ENCODE assay signal across 17 mouse cellular contexts in the genomic region with DNA sequence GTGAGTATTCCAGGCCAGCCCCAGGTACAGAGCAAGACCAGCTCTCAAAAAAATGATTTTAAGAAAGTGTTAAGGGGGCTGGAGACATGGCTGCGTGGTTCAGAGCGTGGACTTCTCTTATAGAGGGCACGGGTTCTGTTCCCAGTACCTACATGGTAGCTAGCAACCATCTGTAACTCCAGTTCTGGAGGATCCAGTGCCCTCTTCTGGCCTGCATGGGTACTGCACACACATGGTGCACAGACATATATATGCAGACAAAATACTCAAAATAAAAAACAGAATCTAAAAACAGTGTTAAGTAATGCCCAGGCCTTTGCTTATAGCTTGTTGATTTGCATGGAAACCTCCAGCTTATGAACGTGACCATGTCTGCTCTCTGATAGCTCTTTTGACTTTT. TPM values are rescaled to one million over a fixed set of nuclear protein-coding genes. Genes with fewer than 3 reads are reported as not detected.
DNase-seq lines count a peak whose midpoint lies in the region; ATAC-seq and TF ChIP-seq lines count a peak whose summit lies in the region.
"Had no signal": no experiment of that assay in that cellular context is flagged by ENCODE, and none has a peak within 500 bp of the region (broad histone marks: within the 10 kb centered on the region; RNA-seq: fewer than 3 reads in every experiment).

No protein-coding gene starts in this region.

- intact Hi-C loops in heart, postnatal 25 days (cut with DNase I) = no loop called here

- TF ChIP-seq CTCF in spleen, adult 2 months (IDR thresholded peaks at IDR 0.05; ENCODE audit: extremely low read depth, insufficient read depth, insufficient read length, insufficient replicate concordance) = no peak
- TF ChIP-seq CTCF in G1E (IDR thresholded peaks at IDR 0.05; ENCODE audit: low read depth, low read length) = no peak
- peak; percentile 35 for TF ChIP-seq CTCF in stomach, postnatal 0 days (IDR thresholded peaks at IDR 0.05; ENCODE audit: low read depth)

- 98% methylated on average over 4 of the region's 4 CpGs for WGBS in heart, embryonic 10.5 days
- 86% methylated on average over 4 of the region's 4 CpGs for WGBS in spleen, adult 2 months
- 95% methylated on average over 4 of the region's 4 CpGs for WGBS in stomach, postnatal 0 days

- no peak overlapping the region for H3K27ac ChIP-seq in heart, embryonic 10.5 days
- peak overlapping the region; percentile 35; the same call in 1 of the 2 replicates for H3K27ac ChIP-seq in spleen, adult 2 months (ENCODE audit: insufficient read depth, low read length)
- H3K27ac ChIP-seq in stomach, postnatal 0 days (replicated peaks) = no peak overlapping the region
- H3K27ac ChIP-seq: embryonic facial prominence, embryonic 12.5 days; forebrain, embryonic 10.5 days; limb, embryonic 12.5 days had no signal

- H3K4me2 ChIP-seq in stomach, postnatal 0 days (replicated peaks; ENCODE audit: low read depth) = no peak overlapping the region
- H3K4me2 ChIP-seq: embryonic facial prominence, embryonic 12.5 days; heart, embryonic 11.5 days; limb, embryonic 12.5 days had no signal

- H3K4me1 ChIP-seq in heart, embryonic 10.5 days = peaks cover 16% of the 10 kb centered on the region
- H3K4me1 ChIP-seq in spleen, adult 2 months (ENCODE audit: control insufficient read depth, insufficient read depth, insufficient read length) = peaks cover 14% of the 10 kb centered on the region; the same call in 1 of the 2 replicates
- peaks cover 55% of the 10 kb centered on the region for H3K4me1 ChIP-seq in G1E (ENCODE audit: insufficient read depth, low read depth, low read length)
- no peaks in the 10 kb centered on the region for H3K4me1 ChIP-seq in stomach, postnatal 0 days (replicated peaks; ENCODE audit: control insufficient read depth, insufficient read depth)
- H3K4me1 ChIP-seq: embryonic facial prominence, embryonic 12.5 days; forebrain, embryonic 10.5 days; limb, embryonic 12.5 days had no signal

- H3K9me3 ChIP-seq in heart, embryonic 10.5 days = peaks cover 6% of the 10 kb centered on the region; the same call in 1 of the 2 replicates
- H3K9me3 ChIP-seq in G1E (replicated peaks) = peaks cover 16% of the 10 kb centered on the region
- no peaks in the 10 kb centered on the region for H3K9me3 ChIP-seq in stomach, postnatal 0 days (ENCODE audit: control insufficient read depth, low read length)
- H3K9me3 ChIP-seq: embryonic facial prominence, embryonic 12.5 days had no signal

- H3K9ac ChIP-seq in stomach, postnatal 0 days (ENCODE audit: low read length) = no peak overlapping the region
- H3K9ac ChIP-seq: embryonic facial prominence, embryonic 12.5 days; limb, embryonic 12.5 days had no signal

- peak; percentile 66 for DNase-seq in heart, embryonic 10.5 days (ENCODE audit: low spot score)
- DNase-seq in heart, postnatal 25 days (ENCODE audit: low spot score) = no peak
- DNase-seq in spleen, adult 2 months (ENCODE audit: low read depth in 1 of 2, low spot score in 2 of 2) = no peak
- DNase-seq in spleen, postnatal 36 days (ENCODE audit: low spot score in 2 of 2) = no peak
- DNase-seq in G1E (ENCODE audit: low spot score) = no peak
- no peak for DNase-seq in stomach, postnatal 0 days (ENCODE audit: low spot score)
- no peak for DNase-seq in urinary bladder, adult 18-20 months (ENCODE audit: low spot score in 2 of 2)
- no peak for DNase-seq in layer of hippocampus, postnatal 14 days (ENCODE audit: low spot score in 2 of 2)
- DNase-seq: adrenal gland, postnatal 14 days; cerebellum, postnatal 36 days; kidney, adult 11 months; kidney, postnatal 36 days had no signal

- no peak for TF ChIP-seq EP300 in stomach, postnatal 0 days (optimal IDR thresholded peaks at IDR 0.05)

- TF ChIP-seq POLR2A in spleen, adult 2 months (IDR thresholded peaks at IDR 0.05; ENCODE audit: low read depth, low read length) = no peak

- H3K4me3 ChIP-seq in heart, embryonic 10.5 days = no peak overlapping the region
- no peak overlapping the region for H3K4me3 ChIP-seq in spleen, adult 2 months (ENCODE audit: extremely low read depth, insufficient read depth, insufficient read length)
- peak overlapping the region; percentile 8; the same call in 1 of the 2 replicates for H3K4me3 ChIP-seq in G1E (ENCODE audit: low read depth, low read length)
- no peak overlapping the region for H3K4me3 ChIP-seq in stomach, postnatal 0 days (ENCODE audit: low read depth, low read length)
- H3K4me3 ChIP-seq: embryonic facial prominence, embryonic 12.5 days; forebrain, embryonic 10.5 days; limb, embryonic 12.5 days had no signal

- no peaks in the 10 kb centered on the region for H3K27me3 ChIP-seq in heart, embryonic 10.5 days (ENCODE audit: insufficient read depth, poor library complexity, severe bottlenecking)
- no peaks in the 10 kb centered on the region for H3K27me3 ChIP-seq in spleen, adult 2 months (ENCODE audit: control insufficient read depth, insufficient read depth, low read length)
- H3K27me3 ChIP-seq in G1E (ENCODE audit: insufficient read depth, low read length) = peaks cover 50% of the 10 kb centered on the region
- no peaks in the 10 kb centered on the region for H3K27me3 ChIP-seq in stomach, postnatal 0 days (ENCODE audit: control insufficient read depth, insufficient read depth, low read length)
- H3K27me3 ChIP-seq: embryonic facial prominence, embryonic 12.5 days; limb, embryonic 12.5 days had no signal

- H3K36me3 ChIP-seq in heart, embryonic 10.5 days = peaks cover 10% of the 10 kb centered on the region
- peaks cover 4% of the 10 kb centered on the region; the same call in 1 of the 2 replicates for H3K36me3 ChIP-seq in spleen, adult 2 months (ENCODE audit: control insufficient read depth, insufficient read depth, low read length)
- H3K36me3 ChIP-seq in G1E (replicated peaks) = peaks cover 5% of the 10 kb centered on the region
- peaks cover 7% of the 10 kb centered on the region; the same call in 1 of the 2 replicates for H3K36me3 ChIP-seq in stomach, postnatal 0 days (ENCODE audit: control insufficient read depth, insufficient read depth, low read length)
- H3K36me3 ChIP-seq: embryonic facial prominence, embryonic 12.5 days; forebrain, embryonic 10.5 days; limb, embryonic 12.5 days had no signal

- no peak for ATAC-seq in G1E (ENCODE audit: extremely low read depth, insufficient number of reproducible peaks, low FRiP score, poor library complexity, severe bottlenecking)
- ATAC-seq in stomach, postnatal 0 days (ENCODE audit: low FRiP score, low TSS enrichment) = no peak

RNA-seq across cellular contexts. Expression of a gene that starts 24.9 kb away (rescaled TPM):
- polyA plus RNA-seq in heart, embryonic 10.5 days (2016; fragmentation: Nextera tagmentation; extraction: Ambion mirVana) = 0.01 TPM in 1 of 2 replicates, not detected in the other
- total RNA-seq in heart, postnatal 25 days (2021) = under 1 TPM; 0.03 TPM
- polyA plus RNA-seq in spleen, adult 2 months (2012; rRNA removed) = not detected in 2 replicates
- total RNA-seq in G1E (2014; fragmentation: Nextera tagmentation) (not detected in 2 replicates), G1E (2017) (under 0.01 TPM in 1 of 2 replicates, not detected in the other)
- polyA plus RNA-seq in G1E (2012) = not detected in 2 replicates
- 0.01 TPM in 2 replicates for polyA plus RNA-seq in stomach, postnatal 0 days (2015; fragmentation: Nextera tagmentation; extraction: Ambion mirVana)
- under 1 TPM; 0.46 to 0.48 TPM for total RNA-seq in layer of hippocampus, postnatal 14 days (2021)
- polyA plus RNA-seq: forebrain, embryonic 10.5 days; hindbrain, embryonic 11.5 days; limb, embryonic 12.5 days had no signal

RNA-seq across cellular contexts. Expression of a gene that starts 52.8 kb away (rescaled TPM):
- 9.1 and 9.9 TPM in 2 replicates for polyA plus RNA-seq in heart, embryonic 10.5 days (2016; fragmentation: Nextera tagmentation; extraction: Ambion mirVana)
- 1 to 10 TPM; 3.1 to 3.8 TPM for total RNA-seq in heart, postnatal 25 days (2021)
- polyA plus RNA-seq in spleen, adult 2 months (2012; rRNA removed) = 25.6 and 29.1 TPM in 2 replicates
- total RNA-seq in G1E (2014; fragmentation: Nextera tagmentation) = 2.1 and 2.7 TPM in 2 replicates
- 15.6 and 19.2 TPM in 2 replicates for total RNA-seq in G1E (2017)
- 0.73 and 0.87 TPM in 2 replicates for polyA plus RNA-seq in G1E (2012)
- polyA plus RNA-seq in stomach, postnatal 0 days (2015; fragmentation: Nextera tagmentation; extraction: Ambion mirVana) = 4.7 and 5.1 TPM in 2 replicates
- total RNA-seq in layer of hippocampus, postnatal 14 days (2021) = 1 to 10 TPM; 2.1 to 2.5 TPM
